17 mouse cellular contexts compared by ENCODE assay signal in the genomic region with DNA sequence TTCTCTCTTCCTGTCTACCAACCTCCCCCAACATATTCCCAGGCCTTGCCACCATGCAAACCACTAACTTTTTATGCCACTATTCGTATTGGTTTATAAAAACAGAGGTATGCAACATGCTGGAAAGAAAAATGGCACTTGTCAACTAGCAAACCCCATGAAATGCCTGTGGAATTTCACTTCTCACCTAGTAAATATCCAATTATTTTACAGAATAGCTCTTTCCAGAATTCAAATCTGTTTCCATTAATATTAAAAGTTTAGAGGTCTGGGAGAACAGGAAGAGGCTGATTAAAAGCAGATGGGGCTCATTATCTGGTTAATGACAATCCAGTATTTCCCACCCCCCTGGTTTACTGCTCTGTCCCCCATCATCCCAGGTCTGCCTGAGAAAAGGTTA.
"Had no signal": no experiment of that assay in that cellular context is flagged by ENCODE, and none has a peak within 500 bp of the region (broad histone marks: within the 10 kb centered on the region; RNA-seq: fewer than 3 reads in every experiment).

No protein-coding gene starts in this region.

- H3K9me3 ChIP-seq: lung, embryonic 15.5 days; megakaryocyte, embryonic 14.5 days; midbrain, embryonic 13.5 days; midbrain, embryonic 15.5 days; neural tube, embryonic 12.5 days had no signal

- H3K4me1 ChIP-seq: lung, embryonic 15.5 days; megakaryocyte, embryonic 14.5 days; midbrain, embryonic 13.5 days; midbrain, embryonic 15.5 days; neural tube, embryonic 12.5 days had no signal

- ATAC-seq: lung, postnatal 0 days; midbrain, embryonic 13.5 days; midbrain, embryonic 15.5 days had no signal

- H3K27ac ChIP-seq: lung, embryonic 15.5 days; macrophage; midbrain, embryonic 13.5 days; midbrain, embryonic 15.5 days; neural tube, embryonic 12.5 days had no signal

- DNase-seq: lung, adult 2 months; lung, postnatal 14 days; lung, postnatal 36 days; right cerebral cortex, postnatal 25 days; right cerebral cortex, postnatal 4 days; spleen, adult 18-20 months; thymus, adult 18-20 months; thymus, postnatal 14 days; thymus, postnatal 36 days had no signal

- H3K9ac ChIP-seq: lung, embryonic 15.5 days; midbrain, embryonic 13.5 days; midbrain, embryonic 15.5 days; neural tube, embryonic 12.5 days had no signal

- H3K4me2 ChIP-seq: lung, embryonic 15.5 days; midbrain, embryonic 11.5 days; midbrain, embryonic 13.5 days; midbrain, embryonic 15.5 days; neural tube, embryonic 12.5 days had no signal

- H3K27me3 ChIP-seq: lung, embryonic 15.5 days; midbrain, embryonic 13.5 days; midbrain, embryonic 15.5 days; neural tube, embryonic 12.5 days had no signal

- H3K4me3 ChIP-seq: lung, embryonic 15.5 days; megakaryocyte, embryonic 14.5 days; midbrain, embryonic 13.5 days; midbrain, embryonic 15.5 days; neural tube, embryonic 12.5 days had no signal

- H3K36me3 ChIP-seq: lung, embryonic 15.5 days; midbrain, embryonic 13.5 days; midbrain, embryonic 15.5 days; neural tube, embryonic 12.5 days had no signal
